Mouse (Mus musculus) embryonic facial prominence, embryonic 10.5 days (tissue): Measurements from ENCODE around the gene Dnah7a. TPM values are rescaled to one million over a fixed set of nuclear protein-coding genes. Genes with fewer than 3 reads are reported as not detected.
"Not testable (repeated sequence)": the region's sequence is repeated elsewhere in the genome, so short reads cannot be mapped to it uniquely, and the experiment has no call there.

Source experiments
- DNase-seq: peaks from one replicate; pipeline ENCODE4 v3.0.0-alpha.2; 2017; ENCODE audit warnings: low spot score
- H3K27ac ChIP-seq: fragments of 300-500 bp; sonication (generic); replicated peaks from 2 replicates; pipeline ENCODE4 v1.5.1; 2016; ENCODE audit warnings: mild to moderate bottlenecking
- H3K27me3 ChIP-seq: fragments of 300-500 bp; sonication (generic); replicated peaks from 2 replicates; pipeline ENCODE4 v1.6.1; 2016; ENCODE audit warnings: low read depth, mild to moderate bottlenecking; ENCODE audit not compliant: poor library complexity, severe bottlenecking
- H3K36me3 ChIP-seq: fragments of 300-500 bp; sonication (generic); replicated peaks from 2 replicates; pipeline ENCODE4 v1.6.1; 2016; ENCODE audit warnings: mild to moderate bottlenecking, moderate library complexity
- H3K4me1 ChIP-seq: fragments of 300-500 bp; sonication (generic); 2 replicates; pipeline ENCODE4 v1.6.1; 2016
- H3K4me3 ChIP-seq: fragments of 300-500 bp; sonication (generic); 2 replicates; pipeline ENCODE4 v1.5.1; 2016; ENCODE audit warnings: mild to moderate bottlenecking, moderate library complexity
- H3K9me3 ChIP-seq: fragments of 300-500 bp; sonication (generic); 2 replicates; pipeline ENCODE4 v1.6.1; 2016; ENCODE audit warnings: mild to moderate bottlenecking
- WGBS: fragments of 180-500 bp; shearing (Covaris S2); methylation state at CpG from one replicate; pipeline ENCODE4 v1.1.7; 2016; 5-methylcytosine and 5-hydroxymethylcytosine counted together
- polyA plus RNA-seq: library from polyadenylated mRNA; unstranded; fragments of >200 nt; fragmentation: Nextera tagmentation; extraction: Ambion mirVana; gene quantifications from 2 replicates; pipeline ENCODE4 v1.2.1, GENCODE M21; 2016

Gene Dnah7a
- polyA plus RNA-seq, 1 experiment from 2014 or later = 6.9 TPM

- 69% methylated on average over 2 of the region's 2 CpGs for WGBS
- H3K36me3 ChIP-seq, H3K4me1 ChIP-seq, H3K27me3 ChIP-seq, H3K27ac ChIP-seq, H3K4me3 ChIP-seq, DNase-seq, H3K9me3 ChIP-seq: not testable (repeated sequence)
These were observed 70.9 kb downstream of the Dnah7a start for GRCm38 (mm10) chr1:53635641-53636040.

GRCm38 (mm10) chr1:53632040-53632439 is 74.5 kb downstream of the Dnah7a start:
- not testable (repeated sequence) for H3K27me3 ChIP-seq, DNase-seq, H3K9me3 ChIP-seq, H3K27ac ChIP-seq, H3K36me3 ChIP-seq, H3K4me3 ChIP-seq, H3K4me1 ChIP-seq

GRCm38 (mm10) chr1:53630011-53630410 is 76.6 kb downstream of the Dnah7a start:
- Histone ChIP-seq H3K36me3 (no peaks in the 10 kb centered on the region), H3K4me3 (no peak overlapping the region), H3K27me3 (no peaks in the 10 kb centered on the region), H3K9me3 (no peaks in the 10 kb centered on the region), H3K27ac (no peak overlapping the region), H3K4me1 (no peaks in the 10 kb centered on the region)
- DNase-seq = no peak
- 67% methylated on average over 6 of the region's 6 CpGs for WGBS

- Histone ChIP-seq H3K27ac (no peak overlapping the region), H3K9me3 (peaks cover 13% of the 10 kb centered on the region), H3K36me3 (0 out of 2 replicates have a peak, but pooled peaks cover 4% of the 10 kb centered on the region), H3K27me3 (no peaks in the 10 kb centered on the region), H3K4me3 (no peak overlapping the region), H3K4me1 (no peaks in the 10 kb centered on the region)
- no peak for DNase-seq
- 90% methylated on average over 16 of the region's 16 CpGs for WGBS
These were observed 93.1 kb downstream of the Dnah7a start for GRCm38 (mm10) chr1:53613486-53613885.

GRCm38 (mm10) chr1:53581326-53581725 is 125.3 kb downstream of the Dnah7a start:
- H3K4me1 ChIP-seq, DNase-seq: not testable (repeated sequence)
- 9% methylated on average over 1 of the region's 1 CpGs for WGBS

GRCm38 (mm10) chr1:53557918-53558317 is 148.7 kb downstream of the Dnah7a start:
- not testable (repeated sequence) for DNase-seq, H3K36me3 ChIP-seq, H3K27ac ChIP-seq, H3K4me1 ChIP-seq, H3K9me3 ChIP-seq, H3K4me3 ChIP-seq, H3K27me3 ChIP-seq
- 94% methylated on average over 3 of the region's 3 CpGs for WGBS

More at GRCm38 (mm10) chr1:53581326-53581725, 125.3 kb downstream of the Dnah7a start:
- not testable (repeated sequence) for H3K27ac ChIP-seq, H3K27me3 ChIP-seq, H3K36me3 ChIP-seq, H3K4me3 ChIP-seq, H3K9me3 ChIP-seq

- 93% methylated on average over 10 of the region's 10 CpGs for whole genome bisulfite sequencing
- not testable (repeated sequence) for H3K27me3 ChIP-seq, H3K4me3 ChIP-seq, H3K9me3 ChIP-seq, DNase-seq, H3K27ac ChIP-seq, H3K4me1 ChIP-seq, H3K36me3 ChIP-seq
These were observed 159.6 kb downstream of the Dnah7a start for GRCm38 (mm10) chr1:53547018-53547417.

- H3K4me1 ChIP-seq, DNase-seq: not testable (repeated sequence)
- 83% methylated on average over 2 of the region's 2 CpGs for WGBS
These were observed 168.2 kb downstream of the Dnah7a start for GRCm38 (mm10) chr1:53538356-53538755.

GRCm38 (mm10) chr1:53534826-53535225 is 171.8 kb downstream of the Dnah7a start:
- H3K27me3 ChIP-seq, H3K9me3 ChIP-seq, H3K36me3 ChIP-seq, H3K4me3 ChIP-seq, H3K4me1 ChIP-seq, DNase-seq, H3K27ac ChIP-seq: not testable (repeated sequence)
- 80% methylated on average over 1 of the region's 1 CpGs for WGBS

More at GRCm38 (mm10) chr1:53538356-53538755, 168.2 kb downstream of the Dnah7a start:
- H3K27me3 ChIP-seq, H3K4me3 ChIP-seq, H3K9me3 ChIP-seq, H3K36me3 ChIP-seq, H3K27ac ChIP-seq: not testable (repeated sequence)

GRCm38 (mm10) chr1:53526021-53526420 is 180.6 kb downstream of the Dnah7a start:
- H3K9me3 ChIP-seq, H3K4me1 ChIP-seq, H3K27ac ChIP-seq, H3K4me3 ChIP-seq, DNase-seq, H3K27me3 ChIP-seq, H3K36me3 ChIP-seq: not testable (repeated sequence)
- 71% methylated on average over 2 of the region's 2 CpGs for WGBS

GRCm38 (mm10) chr1:53473699-53474098 is 232.9 kb downstream of the Dnah7a start:
- Histone ChIP-seq H3K4me3 (no peak overlapping the region), H3K36me3 (no peaks in the 10 kb centered on the region), H3K27ac (no peak overlapping the region), H3K4me1 (no peaks in the 10 kb centered on the region), H3K27me3 (no peaks in the 10 kb centered on the region), H3K9me3 (no peaks in the 10 kb centered on the region)
- no peak for DNase-seq
- WGBS = 76% methylated on average over 4 of the region's 4 CpGs

- not testable (repeated sequence) for H3K4me1 ChIP-seq, H3K36me3 ChIP-seq, DNase-seq, H3K9me3 ChIP-seq, H3K27me3 ChIP-seq, H3K4me3 ChIP-seq, H3K27ac ChIP-seq
- WGBS = 76% methylated on average over 1 of the region's 1 CpGs
These were observed 234.5 kb downstream of the Dnah7a start for GRCm38 (mm10) chr1:53472084-53472483.

GRCm38 (mm10) chr1:53467325-53467670 is 239.3 kb downstream of the Dnah7a start:
- no peaks in the 10 kb centered on the region for H3K36me3 ChIP-seq
- H3K27ac ChIP-seq = no peak overlapping the region
- H3K4me3 ChIP-seq = no peak overlapping the region
- no peaks in the 10 kb centered on the region for H3K27me3 ChIP-seq
- no peaks in the 10 kb centered on the region for H3K4me1 ChIP-seq
- 81% methylated on average over 2 of the region's 2 CpGs for WGBS
- H3K9me3 ChIP-seq = no peaks in the 10 kb centered on the region
- DNase-seq = no peak
